Mouse (Mus musculus): ENCODE data around the gene Ankrd65. TPM values are rescaled to one million over a fixed set of nuclear protein-coding genes. Genes with fewer than 3 reads are reported as not detected.

Gene Ankrd65
- polyA plus RNA-seq, 1 experiment from 2014 or later: not detected

DNA sequence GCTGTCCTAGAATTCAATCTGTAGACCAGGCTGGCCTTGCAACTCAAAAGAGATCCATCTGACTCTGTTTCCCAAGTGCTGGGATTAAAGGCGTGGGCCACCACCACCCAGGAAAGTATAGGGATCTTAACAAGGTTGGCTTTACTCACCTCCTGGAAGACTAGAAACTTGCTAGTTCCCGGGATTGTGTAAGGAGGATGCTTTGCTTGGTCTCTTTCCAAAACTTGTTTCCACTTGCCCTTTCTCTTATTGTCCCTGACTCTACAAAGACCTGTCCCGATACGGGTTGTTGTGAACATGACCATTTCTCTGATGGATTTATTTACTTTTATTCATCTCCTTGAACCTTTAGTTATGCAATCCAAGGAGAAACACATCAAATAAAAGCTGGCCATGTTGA, 39.6 kb downstream of the Ankrd65 start:
- ATAC-seq: no peak
- Histone ChIP-seq H3K9ac (replicated peaks; ENCODE audit: low read depth, low read length) (no peak overlapping the region), H3K36me3 (ENCODE audit: control insufficient read depth, insufficient read depth) (peaks cover 15% of the 10 kb centered on the region), H3K27ac (ENCODE audit: low read length) (no peak overlapping the region), H3K4me2 (ENCODE audit: low read length) (no peak overlapping the region), H3K4me1 (replicated peaks; ENCODE audit: control insufficient read depth, insufficient read depth, low read length) (peaks cover 24% of the 10 kb centered on the region), H3K9me3 (ENCODE audit: control insufficient read depth, low read length) (no peaks in the 10 kb centered on the region), H3K4me3 (replicated peaks; ENCODE audit: low read length) (no peak overlapping the region), H3K27me3 (replicated peaks; ENCODE audit: control insufficient read depth, insufficient read depth, low read length) (no peaks in the 10 kb centered on the region)
- 95% methylated on average over 4 of the region's 4 CpGs for WGBS

DNA sequence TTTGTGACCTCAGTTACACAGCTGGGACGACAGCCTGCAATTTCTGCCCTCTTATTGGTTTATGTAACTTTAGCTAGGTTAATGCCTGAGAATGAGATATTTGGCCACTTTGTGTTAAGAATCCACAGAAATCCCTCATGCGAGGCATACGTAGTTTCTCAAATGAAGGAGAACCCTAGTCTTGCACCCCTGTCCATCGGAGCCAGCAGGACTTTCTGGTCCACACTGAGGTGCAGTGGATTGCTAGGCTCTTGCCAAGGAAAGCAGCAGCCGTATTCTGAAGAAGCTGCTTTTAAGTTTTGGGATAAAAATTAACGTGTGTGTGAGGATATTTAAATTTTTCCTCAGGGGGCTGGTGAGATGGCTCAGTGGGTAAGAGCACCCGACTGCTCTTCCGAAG, 40.4 kb downstream of the Ankrd65 start:
- no peak overlapping the region; the same call in 1 of the 2 replicates for H3K9ac ChIP-seq (replicated peaks; ENCODE audit: low read depth, low read length)

DNA sequence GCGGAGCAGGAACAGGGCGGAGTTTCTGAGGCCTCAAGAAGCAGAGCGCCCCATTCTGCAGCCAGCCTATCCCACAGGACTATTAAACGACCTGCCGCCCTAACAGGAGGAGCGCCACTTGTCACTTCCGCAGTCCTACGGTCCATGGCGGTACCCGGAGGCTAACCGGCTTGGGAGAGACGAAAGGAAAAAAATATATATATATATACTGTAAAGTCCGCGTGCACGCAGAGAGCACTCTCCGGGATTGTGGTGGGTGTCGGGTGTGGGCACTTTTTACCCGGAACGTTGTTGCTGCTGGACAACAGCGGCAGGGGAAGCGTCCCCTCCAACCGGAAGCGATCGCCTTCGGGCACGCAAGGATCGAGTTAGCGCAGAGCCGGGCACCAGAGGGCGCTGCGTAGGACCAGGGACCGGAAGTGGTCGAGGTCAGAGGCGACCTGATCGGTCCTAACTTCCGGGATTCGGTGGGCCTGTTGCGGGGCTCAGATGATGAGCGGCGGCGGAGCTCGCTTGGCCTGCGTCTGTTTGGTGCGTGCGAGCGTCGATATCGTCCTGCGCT, 41.0 kb downstream of the Ankrd65 start, which contains the start of gene Aurkaip1:
Gene Aurkaip1 (plus strand): TSS at position 68 of the 562 bp plus-strand sequence.
- H3K27me3 ChIP-seq (replicated peaks; ENCODE audit: control insufficient read depth, insufficient read depth, low read length): no peaks in the 10 kb centered on the region
- peaks cover 24% of the 10 kb centered on the region for H3K4me1 ChIP-seq (replicated peaks; ENCODE audit: control insufficient read depth, insufficient read depth, low read length)
- peaks cover 7% of the 10 kb centered on the region; the same call in 1 of the 2 replicates for H3K36me3 ChIP-seq (ENCODE audit: control insufficient read depth, insufficient read depth)
- peak; percentile 95 for ATAC-seq
- no peaks in the 10 kb centered on the region for H3K9me3 ChIP-seq (ENCODE audit: control insufficient read depth, low read length)
- H3K4me3 ChIP-seq (replicated peaks; ENCODE audit: low read length): peak within 1 kb of the TSS; percentile 78
- peak within 1 kb of the TSS; percentile 93 for H3K4me2 ChIP-seq (ENCODE audit: low read length)
- H3K27ac ChIP-seq (ENCODE audit: low read length): peak within 1 kb of the TSS; percentile 87
- WGBS: under 1% methylated on average over 49 of the region's 49 CpGs
- H3K9ac ChIP-seq (replicated peaks; ENCODE audit: low read depth, low read length): peak within 1 kb of the TSS; percentile 86

More for the DNA sequence above, 40.4 kb downstream of the Ankrd65 start:
- no peaks in the 10 kb centered on the region for H3K9me3 ChIP-seq (ENCODE audit: control insufficient read depth, low read length)
- H3K4me2 ChIP-seq (ENCODE audit: low read length): peak overlapping the region; percentile 93
- no peak for ATAC-seq
- H3K27ac ChIP-seq (ENCODE audit: low read length): 0 out of 2 replicates have a peak overlapping the region, but pooled peaks have one; percentile 6
- no peaks in the 10 kb centered on the region for H3K27me3 ChIP-seq (replicated peaks; ENCODE audit: control insufficient read depth, insufficient read depth, low read length)
- WGBS: 55% methylated on average over 8 of the region's 8 CpGs
- peak overlapping the region; percentile 78 for H3K4me3 ChIP-seq (replicated peaks; ENCODE audit: low read length)
- H3K36me3 ChIP-seq (ENCODE audit: control insufficient read depth, insufficient read depth): peaks cover 9% of the 10 kb centered on the region; the same call in 1 of the 2 replicates
- peaks cover 24% of the 10 kb centered on the region for H3K4me1 ChIP-seq (replicated peaks; ENCODE audit: control insufficient read depth, insufficient read depth, low read length)

DNA sequence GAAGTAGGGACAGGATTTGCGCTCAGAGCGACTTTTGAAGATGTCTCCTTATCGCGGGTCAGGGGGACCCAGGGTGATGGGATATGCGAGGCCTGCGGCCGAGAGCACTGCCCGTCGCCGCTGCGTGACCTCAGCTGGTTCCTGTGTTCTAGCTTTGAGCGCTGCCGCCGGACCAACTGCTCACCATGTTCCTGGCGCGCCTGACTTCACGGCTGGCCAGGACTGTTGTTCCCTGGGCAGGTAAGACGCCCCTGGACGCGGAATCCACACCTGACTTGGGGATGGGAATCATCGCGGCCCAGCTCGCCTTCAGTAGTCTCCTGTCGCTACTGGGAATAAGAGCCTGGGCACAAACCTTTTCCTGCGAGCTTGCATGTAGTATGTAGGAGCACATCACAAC, 41.6 kb downstream of the Ankrd65 start:
- no peak; the same call in 1 of the 2 replicates for ATAC-seq
- peaks cover 7% of the 10 kb centered on the region; the same call in 1 of the 2 replicates for H3K36me3 ChIP-seq (ENCODE audit: control insufficient read depth, insufficient read depth)
- no peaks in the 10 kb centered on the region for H3K9me3 ChIP-seq (ENCODE audit: control insufficient read depth, low read length)
- H3K27me3 ChIP-seq (replicated peaks; ENCODE audit: control insufficient read depth, insufficient read depth, low read length): no peaks in the 10 kb centered on the region
- peak overlapping the region; percentile 87 for H3K27ac ChIP-seq (ENCODE audit: low read length)
- peak overlapping the region; percentile 78 for H3K4me3 ChIP-seq (replicated peaks; ENCODE audit: low read length)
- peak overlapping the region; percentile 93 for H3K4me2 ChIP-seq (ENCODE audit: low read length)
- peaks cover 24% of the 10 kb centered on the region for H3K4me1 ChIP-seq (replicated peaks; ENCODE audit: control insufficient read depth, insufficient read depth, low read length)
- peak overlapping the region; percentile 86 for H3K9ac ChIP-seq (replicated peaks; ENCODE audit: low read depth, low read length)
- WGBS: under 1% methylated on average over 25 of the region's 25 CpGs

DNA sequence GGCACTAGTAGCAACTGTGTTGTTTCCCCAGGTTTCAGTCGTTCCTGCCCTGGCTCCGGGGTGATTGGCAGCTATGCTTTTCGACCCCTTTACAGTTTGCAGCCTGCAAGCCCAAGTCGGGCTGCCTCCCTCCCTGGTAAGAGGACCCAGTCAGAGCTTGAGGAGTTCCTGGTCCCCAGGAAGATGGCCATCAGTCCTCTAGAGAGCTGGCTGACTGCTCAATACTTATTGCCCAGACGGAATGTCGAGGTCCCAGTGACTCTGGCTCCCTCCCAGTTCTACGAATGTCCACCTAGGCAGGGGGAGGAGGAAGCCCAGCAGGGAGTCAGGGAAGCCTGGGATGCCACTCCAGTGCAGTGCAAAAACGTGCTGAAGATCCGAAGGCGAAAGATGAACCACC, 42.1 kb downstream of the Ankrd65 start:
- WGBS: 55% methylated on average over 10 of the region's 10 CpGs
- Histone ChIP-seq H3K27me3 (replicated peaks; ENCODE audit: control insufficient read depth, insufficient read depth, low read length) (no peaks in the 10 kb centered on the region), H3K4me2 (ENCODE audit: low read length) (peak overlapping the region; percentile 93), H3K9ac (replicated peaks; ENCODE audit: low read depth, low read length) (peak overlapping the region; percentile 86), H3K9me3 (ENCODE audit: control insufficient read depth, low read length) (no peaks in the 10 kb centered on the region), H3K36me3 (ENCODE audit: control insufficient read depth, insufficient read depth) (peaks cover 3% of the 10 kb centered on the region; the same call in 1 of the 2 replicates), H3K4me1 (replicated peaks; ENCODE audit: control insufficient read depth, insufficient read depth, low read length) (peaks cover 24% of the 10 kb centered on the region), H3K27ac (ENCODE audit: low read length) (no peak overlapping the region), H3K4me3 (replicated peaks; ENCODE audit: low read length) (peak overlapping the region; percentile 78)
- no peak for ATAC-seq

DNA sequence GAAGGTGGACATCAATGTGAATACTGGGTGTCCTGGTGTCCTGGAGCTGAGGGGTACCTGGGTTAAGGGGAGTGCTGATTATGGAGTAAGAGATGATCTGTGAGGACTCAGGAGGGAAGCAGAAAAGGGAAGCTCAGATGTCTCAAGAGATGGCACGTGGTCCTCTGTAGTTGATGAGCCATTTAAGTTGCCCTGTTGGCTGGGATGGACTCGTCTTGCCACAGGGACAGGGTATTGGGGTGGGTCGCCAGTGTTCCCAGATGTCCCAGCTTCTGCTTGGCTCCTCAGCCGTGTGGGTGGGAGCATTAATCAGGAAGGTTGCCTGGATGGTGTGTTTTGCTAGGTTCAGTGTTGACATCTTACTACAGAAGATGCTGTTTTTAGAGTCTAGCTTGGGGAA, 43.0 kb downstream of the Ankrd65 start:
- H3K4me3 ChIP-seq (replicated peaks; ENCODE audit: low read length): no peak overlapping the region
- H3K27me3 ChIP-seq (replicated peaks; ENCODE audit: control insufficient read depth, insufficient read depth, low read length): no peaks in the 10 kb centered on the region
- H3K9me3 ChIP-seq (ENCODE audit: control insufficient read depth, low read length): no peaks in the 10 kb centered on the region
- peaks cover 24% of the 10 kb centered on the region for H3K4me1 ChIP-seq (replicated peaks; ENCODE audit: control insufficient read depth, insufficient read depth, low read length)
- H3K9ac ChIP-seq (replicated peaks; ENCODE audit: low read depth, low read length): no peak overlapping the region
- ATAC-seq: no peak
- no peaks in the 10 kb centered on the region; the same call in 1 of the 2 replicates for H3K36me3 ChIP-seq (ENCODE audit: control insufficient read depth, insufficient read depth)
- H3K4me2 ChIP-seq (ENCODE audit: low read length): no peak overlapping the region
- WGBS: 86% methylated on average over 4 of the region's 4 CpGs
- no peak overlapping the region for H3K27ac ChIP-seq (ENCODE audit: low read length)

DNA sequence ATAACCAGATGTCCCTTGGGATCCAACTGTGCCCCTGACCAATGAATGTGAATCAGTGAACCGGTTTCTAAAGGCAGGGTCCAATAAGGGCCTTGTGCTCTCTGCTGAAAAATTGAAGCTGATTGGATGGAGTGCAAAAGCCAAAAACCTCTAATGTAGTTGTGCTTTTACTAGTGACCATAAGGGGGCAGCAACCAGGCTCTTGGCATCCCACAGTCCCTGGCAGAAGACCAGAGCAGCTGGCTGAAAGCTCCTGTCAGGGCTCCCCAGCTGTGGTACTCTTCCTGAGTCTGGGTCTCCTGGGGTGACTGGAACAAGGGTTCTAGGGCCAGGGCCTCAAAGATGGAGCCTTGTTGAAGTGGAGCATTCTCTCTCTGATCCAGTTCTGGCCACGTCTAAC, 43.6 kb downstream of the Ankrd65 start:
- ATAC-seq: no peak
- Histone ChIP-seq H3K4me2 (ENCODE audit: low read length) (no peak overlapping the region), H3K4me1 (replicated peaks; ENCODE audit: control insufficient read depth, insufficient read depth, low read length) (peaks cover 24% of the 10 kb centered on the region)

DNA sequence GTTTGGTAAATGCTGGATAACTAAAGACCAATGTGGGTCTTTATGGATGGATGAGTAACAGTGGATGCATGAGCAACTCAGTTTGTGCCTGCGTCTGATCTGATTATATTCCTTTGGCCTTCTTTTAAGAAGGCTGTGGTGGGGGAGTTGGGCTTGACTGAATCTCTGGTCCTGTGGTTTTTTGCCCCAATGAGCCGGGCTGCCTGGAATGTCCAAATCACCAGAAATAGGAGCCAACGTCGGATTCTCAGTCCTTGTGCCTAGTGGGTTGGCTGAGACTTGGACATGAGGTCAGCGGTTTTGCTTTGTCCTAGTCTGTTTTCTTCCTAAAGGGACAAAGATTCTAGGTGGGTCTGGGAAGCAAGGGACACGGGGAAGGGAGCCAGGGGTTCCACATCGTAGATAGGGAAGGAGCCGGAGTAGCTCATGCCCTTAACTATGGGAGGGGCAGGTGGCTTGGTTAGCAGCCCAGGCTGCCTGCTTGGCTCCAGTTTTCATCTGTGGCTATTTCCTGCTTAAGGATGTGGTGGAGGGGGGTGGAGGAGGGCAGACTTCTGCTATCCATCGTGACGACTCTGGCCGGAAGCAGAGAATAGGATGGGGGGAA, 47.3 kb downstream of the Ankrd65 start:
- H3K27ac ChIP-seq (ENCODE audit: low read length): no peak overlapping the region
- no peak overlapping the region for H3K9ac ChIP-seq (replicated peaks; ENCODE audit: low read depth, low read length)
- WGBS: 79% methylated on average over 11 of the region's 11 CpGs
- H3K4me2 ChIP-seq (ENCODE audit: low read length): no peak overlapping the region
- no peak overlapping the region for H3K4me3 ChIP-seq (replicated peaks; ENCODE audit: low read length)
- no peaks in the 10 kb centered on the region; the same call in 1 of the 2 replicates for H3K27me3 ChIP-seq (replicated peaks; ENCODE audit: control insufficient read depth, insufficient read depth, low read length)
- no peaks in the 10 kb centered on the region; the same call in 1 of the 2 replicates for H3K36me3 ChIP-seq (ENCODE audit: control insufficient read depth, insufficient read depth)
- H3K4me1 ChIP-seq (replicated peaks; ENCODE audit: control insufficient read depth, insufficient read depth, low read length): peaks cover 26% of the 10 kb centered on the region
- no peak for ATAC-seq
- no peaks in the 10 kb centered on the region for H3K9me3 ChIP-seq (ENCODE audit: control insufficient read depth, low read length)

More for the DNA sequence above, 43.6 kb downstream of the Ankrd65 start:
- H3K36me3 ChIP-seq (ENCODE audit: control insufficient read depth, insufficient read depth): no peaks in the 10 kb centered on the region; the same call in 1 of the 2 replicates
- H3K4me3 ChIP-seq (replicated peaks; ENCODE audit: low read length): no peak overlapping the region
- peak overlapping the region; percentile 16; the same call in 1 of the 2 replicates for H3K27ac ChIP-seq (ENCODE audit: low read length)
- H3K9ac ChIP-seq (replicated peaks; ENCODE audit: low read depth, low read length): no peak overlapping the region
- no peaks in the 10 kb centered on the region for H3K9me3 ChIP-seq (ENCODE audit: control insufficient read depth, low read length)
- no peaks in the 10 kb centered on the region for H3K27me3 ChIP-seq (replicated peaks; ENCODE audit: control insufficient read depth, insufficient read depth, low read length)
- WGBS: 35% methylated on average over 2 of the region's 2 CpGs
